Mouse (Mus musculus) small intestine, adult 2 months (tissue): Measurements from ENCODE around the gene Rnf40.

ENCODE experiments used
- CTCF ChIP-seq: fragments of 200-500 bp; IDR thresholded peaks from 2 replicates; pipeline ENCODE4 v1.5.1; 2012; ENCODE audit warnings: low read depth, mild to moderate bottlenecking, control low read depth, inconsistent platforms, low read length, moderate library complexity, mixed read lengths; ENCODE audit not compliant: insufficient replicate concordance, insufficient read length; ENCODE audit errors: extremely low read depth
- POLR2A ChIP-seq: fragments of 200-500 bp; IDR thresholded peaks from 2 replicates; pipeline ENCODE4 v1.6.1; 2012; ENCODE audit warnings: low read depth, mild to moderate bottlenecking, control low read depth, inconsistent platforms, low read length, moderate library complexity

DNA sequence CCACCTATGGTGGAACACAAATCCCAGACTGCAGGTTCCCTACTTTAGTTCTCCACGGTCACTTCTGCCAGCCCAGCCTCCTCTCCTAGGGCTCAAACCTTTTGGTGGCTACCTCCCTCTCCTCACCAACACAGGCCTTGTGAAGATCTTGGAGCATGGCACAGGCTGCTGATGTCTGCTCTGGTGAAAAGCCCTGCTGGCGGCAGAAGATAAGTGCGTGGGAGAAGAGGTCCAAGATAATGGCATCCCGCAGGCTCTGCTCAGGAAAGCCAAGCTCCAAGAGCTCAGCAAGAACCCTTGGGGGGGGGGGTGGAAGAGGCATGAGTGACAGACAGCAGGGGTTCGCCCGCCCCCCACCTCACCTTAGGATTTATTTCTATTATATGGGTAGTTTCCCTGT lies 2.4 kb upstream of the Rnf40 start:
- TF ChIP-seq CTCF: no peak
- no peak for TF ChIP-seq POLR2A
